Mouse (Mus musculus): ENCODE measurements around the gene Eif2ak2. TPM values are rescaled to one million over a fixed set of nuclear protein-coding genes. Genes with fewer than 3 reads are reported as not detected.
A peak's percentile ranks its signal among the peaks of the same experiment; 100 is the strongest.

Gene Eif2ak2
- polyA plus RNA-seq, 1 experiment from 2014 or later: 11.0 TPM

- ATAC-seq (replicated peaks; ENCODE audit: low FRiP score, low TSS enrichment, low read depth) (no peak), DNase-seq (ENCODE audit: low spot score) (no peak)
- 85% methylated on average over 5 of the region's 5 CpGs for WGBS
- H3K27me3 ChIP-seq (replicated peaks; ENCODE audit: control insufficient read depth, insufficient read depth, low read length): 0 out of 2 replicates have a peak, but pooled peaks cover 2% of the 10 kb centered on the region
- no peaks in the 10 kb centered on the region for H3K4me1 ChIP-seq (replicated peaks; ENCODE audit: control insufficient read depth, insufficient read depth, low read length)
- H3K4me2 ChIP-seq (ENCODE audit: low read length): no peak within 1 kb of the TSS
- H3K36me3 ChIP-seq (ENCODE audit: control insufficient read depth, insufficient read depth, low read length): no peaks in the 10 kb centered on the region
- no peak within 1 kb of the TSS for H3K4me3 ChIP-seq (ENCODE audit: low read depth, low read length)
- H3K9ac ChIP-seq (ENCODE audit: low read length): no peak within 1 kb of the TSS
- no peak within 1 kb of the TSS for H3K27ac ChIP-seq (ENCODE audit: low read depth)
- no peaks in the 10 kb centered on the region for H3K9me3 ChIP-seq (ENCODE audit: control insufficient read depth, low read length)
Measured at GRCm38 (mm10) chr17:78906892-78907291, 24.5 kb upstream of the Eif2ak2 start, which contains the start of gene Sult6b1. Sult6b1 (minus strand) TSS chr17:78906992.

GRCm38 (mm10) chr17:78903158-78903557 lies 20.8 kb upstream of the Eif2ak2 start:
- Histone ChIP-seq H3K4me2 (ENCODE audit: low read length) (no peak overlapping the region), H3K9me3 (ENCODE audit: control insufficient read depth, low read length) (no peaks in the 10 kb centered on the region), H3K4me3 (ENCODE audit: low read depth, low read length) (no peak overlapping the region), H3K27ac (ENCODE audit: low read depth) (no peak overlapping the region), H3K36me3 (ENCODE audit: control insufficient read depth, insufficient read depth, low read length) (no peaks in the 10 kb centered on the region), H3K27me3 (replicated peaks; ENCODE audit: control insufficient read depth, insufficient read depth, low read length) (no peaks in the 10 kb centered on the region), H3K4me1 (replicated peaks; ENCODE audit: control insufficient read depth, insufficient read depth, low read length) (no peaks in the 10 kb centered on the region), H3K9ac (ENCODE audit: low read length) (no peak overlapping the region)
- ATAC-seq (replicated peaks; ENCODE audit: low FRiP score, low TSS enrichment, low read depth): no peak
- 73% methylated on average over 2 of the region's 2 CpGs for WGBS
- no peak for DNase-seq (ENCODE audit: low spot score)

GRCm38 (mm10) chr17:78895394-78895793 lies 13.0 kb upstream of the Eif2ak2 start:
- peak; percentile 91 for DNase-seq (ENCODE audit: low spot score)
- Histone ChIP-seq H3K9me3 (ENCODE audit: control insufficient read depth, low read length) (no peaks in the 10 kb centered on the region), H3K9ac (ENCODE audit: low read length) (no peak overlapping the region), H3K4me1 (replicated peaks; ENCODE audit: control insufficient read depth, insufficient read depth, low read length) (0 out of 2 replicates have a peak, but pooled peaks cover 2% of the 10 kb centered on the region), H3K27me3 (replicated peaks; ENCODE audit: control insufficient read depth, insufficient read depth, low read length) (no peaks in the 10 kb centered on the region), H3K36me3 (ENCODE audit: control insufficient read depth, insufficient read depth, low read length) (no peaks in the 10 kb centered on the region), H3K27ac (ENCODE audit: low read depth) (no peak overlapping the region), H3K4me3 (ENCODE audit: low read depth, low read length) (no peak overlapping the region; the same call in 1 of the 2 replicates), H3K4me2 (ENCODE audit: low read length) (peak overlapping the region; percentile 42)
- ATAC-seq (replicated peaks; ENCODE audit: low FRiP score, low TSS enrichment, low read depth): no peak; the same call in 1 of the 2 replicates
- 25% methylated on average over 8 of the region's 8 CpGs for WGBS

DNA sequence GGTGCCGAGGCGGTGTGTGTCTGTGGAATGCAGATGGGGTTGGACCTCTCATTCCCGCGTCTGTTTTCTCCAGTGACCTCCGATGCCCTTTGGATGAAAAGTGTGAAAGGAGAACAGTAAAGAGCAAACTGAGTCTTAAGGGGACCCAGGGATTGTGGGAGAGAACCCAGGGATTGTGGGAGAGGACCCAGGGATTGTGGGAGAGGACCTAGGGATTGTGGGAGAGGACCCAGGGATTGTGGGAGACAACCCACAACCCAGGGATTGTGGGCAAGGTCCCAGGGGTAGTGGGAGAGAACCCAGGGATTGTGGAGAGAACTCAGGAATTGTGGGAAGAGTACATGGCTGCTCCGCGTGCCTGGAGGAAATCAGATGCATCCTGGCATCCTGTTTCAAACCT lies 12.6 kb upstream of the Eif2ak2 start:
- Histone ChIP-seq H3K4me1 (replicated peaks; ENCODE audit: control insufficient read depth, insufficient read depth, low read length) (0 out of 2 replicates have a peak, but pooled peaks cover 2% of the 10 kb centered on the region), H3K4me2 (ENCODE audit: low read length) (peak overlapping the region; percentile 42; the same call in 1 of the 2 replicates), H3K9me3 (ENCODE audit: control insufficient read depth, low read length) (no peaks in the 10 kb centered on the region), H3K27ac (ENCODE audit: low read depth) (no peak overlapping the region), H3K4me3 (ENCODE audit: low read depth, low read length) (no peak overlapping the region), H3K9ac (ENCODE audit: low read length) (no peak overlapping the region), H3K27me3 (replicated peaks; ENCODE audit: control insufficient read depth, insufficient read depth, low read length) (no peaks in the 10 kb centered on the region), H3K36me3 (ENCODE audit: control insufficient read depth, insufficient read depth, low read length) (no peaks in the 10 kb centered on the region)
- DNase-seq (ENCODE audit: low spot score) (no peak), ATAC-seq (replicated peaks; ENCODE audit: low FRiP score, low TSS enrichment, low read depth) (no peak)
- 74% methylated on average over 7 of the region's 7 CpGs for WGBS

- H3K9me3 ChIP-seq (ENCODE audit: control insufficient read depth, low read length): no peaks in the 10 kb centered on the region
- no peak overlapping the region for H3K27ac ChIP-seq (ENCODE audit: low read depth)
- DNase-seq (ENCODE audit: low spot score) (no peak), ATAC-seq (replicated peaks; ENCODE audit: low FRiP score, low TSS enrichment, low read depth) (no peak)
- H3K36me3 ChIP-seq (ENCODE audit: control insufficient read depth, insufficient read depth, low read length): no peaks in the 10 kb centered on the region
- no peak overlapping the region for H3K4me3 ChIP-seq (ENCODE audit: low read depth, low read length)
- H3K4me1 ChIP-seq (replicated peaks; ENCODE audit: control insufficient read depth, insufficient read depth, low read length): 0 out of 2 replicates have a peak, but pooled peaks cover 2% of the 10 kb centered on the region
- WGBS: 80% methylated on average over 9 of the region's 9 CpGs
- no peaks in the 10 kb centered on the region for H3K27me3 ChIP-seq (replicated peaks; ENCODE audit: control insufficient read depth, insufficient read depth, low read length)
- no peak overlapping the region for H3K9ac ChIP-seq (ENCODE audit: low read length)
- H3K4me2 ChIP-seq (ENCODE audit: low read length): no peak overlapping the region
Measured at GRCm38 (mm10) chr17:78891020-78891419, 8.6 kb upstream of the Eif2ak2 start.

DNA sequence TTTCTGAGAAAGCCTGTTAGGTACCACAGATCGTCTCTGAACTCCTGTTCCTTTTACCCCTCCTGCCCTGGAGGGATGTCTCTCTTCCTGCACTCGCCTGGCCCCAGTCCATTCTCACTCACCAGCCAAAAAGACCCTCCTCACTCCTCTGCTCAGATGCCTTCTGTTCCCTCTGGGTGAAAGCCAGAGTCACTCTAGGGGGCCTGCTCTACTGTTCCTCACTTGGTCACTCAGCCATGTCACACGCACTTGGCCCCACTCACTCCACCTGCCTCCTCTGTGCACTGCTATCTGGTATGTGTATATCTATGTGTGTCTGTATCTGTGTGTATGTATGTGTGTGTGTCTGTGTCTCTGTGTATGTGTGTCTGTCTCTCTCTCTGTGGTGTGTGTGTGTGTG lies 6.8 kb upstream of the Eif2ak2 start:
- Histone ChIP-seq H3K27ac (ENCODE audit: low read depth) (no peak overlapping the region), H3K27me3 (replicated peaks; ENCODE audit: control insufficient read depth, insufficient read depth, low read length) (no peaks in the 10 kb centered on the region), H3K9ac (ENCODE audit: low read length) (no peak overlapping the region), H3K36me3 (ENCODE audit: control insufficient read depth, insufficient read depth, low read length) (no peaks in the 10 kb centered on the region), H3K9me3 (ENCODE audit: control insufficient read depth, low read length) (no peaks in the 10 kb centered on the region), H3K4me3 (ENCODE audit: low read depth, low read length) (no peak overlapping the region), H3K4me2 (ENCODE audit: low read length) (no peak overlapping the region), H3K4me1 (replicated peaks; ENCODE audit: control insufficient read depth, insufficient read depth, low read length) (no peaks in the 10 kb centered on the region)
- ATAC-seq (replicated peaks; ENCODE audit: low FRiP score, low TSS enrichment, low read depth): no peak
- 51% methylated on average over 3 of the region's 3 CpGs for WGBS
- no peak for DNase-seq (ENCODE audit: low spot score)

GRCm38 (mm10) chr17:78888554-78888953 lies 6.2 kb upstream of the Eif2ak2 start:
- 74% methylated on average over 4 of the region's 4 CpGs for WGBS
- Histone ChIP-seq H3K4me2 (ENCODE audit: low read length) (no peak overlapping the region), H3K9me3 (ENCODE audit: control insufficient read depth, low read length) (no peaks in the 10 kb centered on the region), H3K27me3 (replicated peaks; ENCODE audit: control insufficient read depth, insufficient read depth, low read length) (no peaks in the 10 kb centered on the region), H3K9ac (ENCODE audit: low read length) (no peak overlapping the region), H3K4me1 (replicated peaks; ENCODE audit: control insufficient read depth, insufficient read depth, low read length) (no peaks in the 10 kb centered on the region), H3K36me3 (ENCODE audit: control insufficient read depth, insufficient read depth, low read length) (no peaks in the 10 kb centered on the region), H3K27ac (ENCODE audit: low read depth) (no peak overlapping the region), H3K4me3 (ENCODE audit: low read depth, low read length) (no peak overlapping the region)
- no peak for DNase-seq (ENCODE audit: low spot score)
- ATAC-seq (replicated peaks; ENCODE audit: low FRiP score, low TSS enrichment, low read depth): no peak

- Histone ChIP-seq H3K4me2 (ENCODE audit: low read length) (no peak overlapping the region), H3K4me3 (ENCODE audit: low read depth, low read length) (no peak overlapping the region), H3K36me3 (ENCODE audit: control insufficient read depth, insufficient read depth, low read length) (no peaks in the 10 kb centered on the region), H3K27me3 (replicated peaks; ENCODE audit: control insufficient read depth, insufficient read depth, low read length) (no peaks in the 10 kb centered on the region), H3K4me1 (replicated peaks; ENCODE audit: control insufficient read depth, insufficient read depth, low read length) (peaks cover 10% of the 10 kb centered on the region; the same call in 1 of the 2 replicates), H3K27ac (ENCODE audit: low read depth) (no peak overlapping the region), H3K9ac (ENCODE audit: low read length) (no peak overlapping the region), H3K9me3 (ENCODE audit: control insufficient read depth, low read length) (no peaks in the 10 kb centered on the region)
- 84% methylated on average over 5 of the region's 5 CpGs for WGBS
- ATAC-seq (replicated peaks; ENCODE audit: low FRiP score, low TSS enrichment, low read depth) (no peak), DNase-seq (ENCODE audit: low spot score) (no peak)
Measured at GRCm38 (mm10) chr17:78885286-78886065, 3.1 kb upstream of the Eif2ak2 start.

DNA sequence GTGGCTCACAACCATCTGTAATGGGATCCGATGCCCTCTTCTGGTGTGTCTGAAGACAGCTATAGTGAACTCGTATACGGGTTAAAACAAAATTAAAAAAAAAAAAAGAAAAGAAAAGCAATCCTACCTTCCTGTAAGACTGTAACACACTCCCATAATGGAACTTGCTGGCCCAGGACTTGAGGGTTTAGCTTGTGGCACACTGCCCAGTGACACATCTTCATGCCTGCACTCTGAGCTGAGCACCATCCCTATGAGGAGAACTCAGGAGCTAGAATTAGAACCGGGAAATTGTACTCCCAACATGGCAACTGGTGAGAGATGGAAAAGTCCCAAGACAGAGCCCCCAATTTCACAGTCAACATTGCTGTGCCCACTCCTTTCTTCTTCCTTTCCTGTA lies 918 bp upstream of the Eif2ak2 start:
- no peak overlapping the region for H3K9ac ChIP-seq (ENCODE audit: low read length)
- H3K9me3 ChIP-seq (ENCODE audit: control insufficient read depth, low read length): no peaks in the 10 kb centered on the region
- 84% methylated on average over 4 of the region's 4 CpGs for WGBS
- H3K4me2 ChIP-seq (ENCODE audit: low read length): no peak overlapping the region
- H3K36me3 ChIP-seq (ENCODE audit: control insufficient read depth, insufficient read depth, low read length): peaks cover 4% of the 10 kb centered on the region
- peaks cover 10% of the 10 kb centered on the region; the same call in 1 of the 2 replicates for H3K4me1 ChIP-seq (replicated peaks; ENCODE audit: control insufficient read depth, insufficient read depth, low read length)
- DNase-seq (ENCODE audit: low spot score): no peak
- ATAC-seq (replicated peaks; ENCODE audit: low FRiP score, low TSS enrichment, low read depth): no peak
- no peak overlapping the region for H3K27ac ChIP-seq (ENCODE audit: low read depth)
- H3K27me3 ChIP-seq (replicated peaks; ENCODE audit: control insufficient read depth, insufficient read depth, low read length): no peaks in the 10 kb centered on the region
- no peak overlapping the region for H3K4me3 ChIP-seq (ENCODE audit: low read depth, low read length)

All from intestine, embryonic 14.5 days (tissue).